9 mouse cellular contexts compared by ENCODE assay signal in genomic region chr4:140147857-140148695, GRCm38 (mm10).
A peak's percentile ranks its signal among the peaks of the same experiment; 100 is the strongest.
DNase-seq lines count a peak whose midpoint lies in the region; ATAC-seq lines count a peak whose summit lies in the region.
"Had no signal": no experiment of that assay in that cellular context is flagged by ENCODE, and none has a peak within 500 bp of the region (broad histone marks: within the 10 kb centered on the region; RNA-seq: fewer than 3 reads in every experiment).

No protein-coding gene starts in this region.

- peaks cover 3% of the 10 kb centered on the region for H3K9me3 ChIP-seq in forebrain, embryonic 10.5 days
- no peaks in the 10 kb centered on the region for H3K9me3 ChIP-seq in forebrain, embryonic 11.5 days (ENCODE audit: control insufficient read depth, low read length)
- no peaks in the 10 kb centered on the region for H3K9me3 ChIP-seq in heart, embryonic 15.5 days (replicated peaks)

- H3K36me3 ChIP-seq in forebrain, embryonic 10.5 days (replicated peaks): no peaks in the 10 kb centered on the region
- no peaks in the 10 kb centered on the region for H3K36me3 ChIP-seq in forebrain, embryonic 11.5 days (ENCODE audit: control insufficient read depth, insufficient read depth, low read length)
- H3K36me3 ChIP-seq in heart, embryonic 15.5 days: no peaks in the 10 kb centered on the region

- H3K4me3 ChIP-seq in forebrain, embryonic 10.5 days: no peak overlapping the region
- no peak overlapping the region for H3K4me3 ChIP-seq in forebrain, embryonic 11.5 days (ENCODE audit: low read depth, low read length)
- no peak overlapping the region for H3K4me3 ChIP-seq in heart, embryonic 15.5 days
- H3K4me3 ChIP-seq: gastrocnemius, adult 2 months had no signal

- no peaks in the 10 kb centered on the region for H3K27me3 ChIP-seq in forebrain, embryonic 10.5 days (ENCODE audit: poor library complexity, severe bottlenecking)
- H3K27me3 ChIP-seq in forebrain, embryonic 11.5 days (ENCODE audit: control insufficient read depth, insufficient read depth, low read length): no peaks in the 10 kb centered on the region
- H3K27me3 ChIP-seq in heart, embryonic 15.5 days: peaks cover 10% of the 10 kb centered on the region

- ATAC-seq in forebrain, embryonic 11.5 days (replicated peaks; ENCODE audit: low FRiP score): no peak
- ATAC-seq in heart, embryonic 15.5 days (replicated peaks; ENCODE audit: insufficient number of reproducible peaks, insufficient read depth, low FRiP score, low read depth): no peak

- DNase-seq in forebrain, embryonic 10.5 days (ENCODE audit: extremely low spot score, low spot score): no peak
- DNase-seq in forebrain, embryonic 11.5 days (ENCODE audit: low spot score): no peak
- peak; percentile 77 for DNase-seq in right cerebral cortex, adult 18-20 months
- no peak for DNase-seq in right cerebral cortex, postnatal 14 days
- DNase-seq in right cerebral cortex, postnatal 10 days (ENCODE audit: low spot score in 2 of 2): peak; percentile 56 to 66
- no peak for DNase-seq in gastrocnemius, adult 8-10 months (ENCODE audit: low spot score in 2 of 2)
- DNase-seq in lung, adult 18-20 months: no peak
- DNase-seq: gastrocnemius, adult 2 months had no signal

- 80% methylated on average over 20 of the region's 20 CpGs for WGBS in forebrain, embryonic 10.5 days
- 70% methylated on average over 20 of the region's 20 CpGs for WGBS in forebrain, embryonic 11.5 days
- WGBS in heart, embryonic 15.5 days: 56% methylated on average over 20 of the region's 20 CpGs

- H3K27ac ChIP-seq in forebrain, embryonic 10.5 days: peak overlapping the region; percentile 44; the same call in 1 of the 2 replicates
- no peak overlapping the region for H3K27ac ChIP-seq in forebrain, embryonic 11.5 days (ENCODE audit: low read depth, low read length)
- H3K27ac ChIP-seq in heart, embryonic 15.5 days: peak overlapping the region; percentile 27
- H3K27ac ChIP-seq: gastrocnemius, adult 2 months had no signal

- H3K9ac ChIP-seq in forebrain, embryonic 11.5 days (ENCODE audit: low read length): no peak overlapping the region
- H3K9ac ChIP-seq in heart, embryonic 15.5 days: no peak overlapping the region

- H3K4me2 ChIP-seq in forebrain, embryonic 11.5 days (ENCODE audit: low read depth, low read length, severe bottlenecking): no peak overlapping the region
- H3K4me2 ChIP-seq in heart, embryonic 15.5 days: no peak overlapping the region

- peaks cover 23% of the 10 kb centered on the region for H3K4me1 ChIP-seq in forebrain, embryonic 10.5 days
- H3K4me1 ChIP-seq in forebrain, embryonic 11.5 days (replicated peaks; ENCODE audit: control insufficient read depth, insufficient read depth, low read length): 0 out of 2 replicates have a peak, but pooled peaks cover 4% of the 10 kb centered on the region
- H3K4me1 ChIP-seq in heart, embryonic 15.5 days (replicated peaks): peaks cover 15% of the 10 kb centered on the region

Comparison
In these comparisons a context has a peak if more than half of its experiments do, and no peak if none do; other contexts are left out.
1. DNase-seq: peak in right cerebral cortex, adult 18-20 months (single experiment) and right cerebral cortex, postnatal 10 days (2 of 2); none in forebrain, embryonic 10.5 days (single experiment), forebrain, embryonic 11.5 days (single experiment), right cerebral cortex, postnatal 14 days (single experiment), gastrocnemius, adult 8-10 months (0 of 2) and lung, adult 18-20 months (0 of 2).